Mouse (Mus musculus) CH12.LX (cell line): ENCODE measurements around the gene Spag7.

Experiments used
- CHD2 ChIP-seq: IDR thresholded peaks from 2 replicates; pipeline ENCODE4 v1.6.1; 2011; ENCODE audit warnings: low read length, improper control_type of control experiment
- CTCF ChIP-seq, 2 experiments: IDR thresholded peaks in 1 of 2; conservative IDR thresholded peaks in 1 of 2; 2 replicates each; pipeline ENCODE4 v1.5.1; 2011 to 2012; ENCODE audit warnings: low read depth in 2 of 2, low read length in 2 of 2, improper control_type of control experiment in 1 of 2, inconsistent platforms in 1 of 2, mild to moderate bottlenecking in 1 of 2, moderate library complexity in 1 of 2
- E2F4 ChIP-seq: IDR thresholded peaks from 2 replicates; pipeline ENCODE4 v1.6.1; 2011; ENCODE audit warnings: low read depth, low read length, improper control_type of control experiment; ENCODE audit not compliant: insufficient replicate concordance
- EP300 ChIP-seq: IDR thresholded peaks from 2 replicates; pipeline ENCODE4 v1.6.1; 2011; ENCODE audit warnings: low read length, improper control_type of control experiment
- ETS1 ChIP-seq: conservative IDR thresholded peaks from 2 replicates; pipeline ENCODE4 v1.6.1; 2012; ENCODE audit warnings: low read depth, mild to moderate bottlenecking, inconsistent platforms, low read length, improper control_type of control experiment, moderate library complexity
- JUND ChIP-seq: conservative IDR thresholded peaks from 2 replicates; pipeline ENCODE4 v1.6.1; 2011; ENCODE audit warnings: low read depth, low read length, improper control_type of control experiment
- MAX ChIP-seq: IDR thresholded peaks from 2 replicates; pipeline ENCODE4 v1.6.1; 2011; ENCODE audit warnings: low read length, improper control_type of control experiment
- MAZ ChIP-seq: IDR thresholded peaks from 2 replicates; pipeline ENCODE4 v1.6.1; 2012; ENCODE audit warnings: low read depth, mild to moderate bottlenecking, inconsistent platforms, low read length, improper control_type of control experiment, moderate library complexity
- MXI1 ChIP-seq: IDR thresholded peaks from 2 replicates; pipeline ENCODE4 v1.6.1; 2011; ENCODE audit warnings: mild to moderate bottlenecking, low read depth, low read length, improper control_type of control experiment
- POLR2A ChIP-seq: IDR thresholded peaks from 2 replicates; pipeline ENCODE4 v1.6.1; 2011; ENCODE audit warnings: low read depth, mild to moderate bottlenecking, improper control_type of control experiment, low read length
- POLR2AphosphoS2 ChIP-seq: IDR thresholded peaks from 2 replicates; pipeline ENCODE4 v1.6.1; 2011; ENCODE audit warnings: low read depth, low read length, improper control_type of control experiment
- USF1 ChIP-seq: IDR thresholded peaks from 2 replicates; pipeline ENCODE4 v1.6.1; 2014; ENCODE audit warnings: low read depth, mild to moderate bottlenecking, inconsistent platforms, low read length, improper control_type of control experiment
- USF2 ChIP-seq: conservative IDR thresholded peaks from 2 replicates; pipeline ENCODE4 v1.6.1; 2011; ENCODE audit warnings: low read depth, low read length, improper control_type of control experiment
- ZMIZ1 ChIP-seq: IDR thresholded peaks from 2 replicates; pipeline ENCODE4 v1.6.1; 2012; ENCODE audit warnings: low read depth, mild to moderate bottlenecking, inconsistent platforms, low read length, improper control_type of control experiment

- TF ChIP-seq POLR2AphosphoS2 (no peak), POLR2A (no peak), JUND (no peak), CHD2 (no peak), ZMIZ1 (no peak), USF1 (no peak), MAZ (no peak), EP300 (no peak), USF2 (no peak), E2F4 (no peak), CTCF (conservative IDR thresholded peaks at IDR 0.05 in 1 of 2, IDR thresholded peaks at IDR 0.05 in 1 of 2; ENCODE audit: low read depth in 2 of 2, low read length in 2 of 2) (no peak), ETS1 (no peak), MXI1 (no peak), MAX (no peak)
These were observed 2.3 kb upstream of the Spag7 start for GRCm38 (mm10) chr11:70671333-70672047.
